Mouse (Mus musculus) forelimb bud, embryonic 11.5 days (tissue): ENCODE measurements around the gene Slc16a10.
A peak's percentile ranks its signal among the peaks of the same experiment; 100 is the strongest.

Experiments
- DNase-seq: peaks from one replicate; pipeline ENCODE4 v3.0.0-alpha.2; 2012; ENCODE audit warnings: low read depth, low spot score

Slc16a10 gene

DNA sequence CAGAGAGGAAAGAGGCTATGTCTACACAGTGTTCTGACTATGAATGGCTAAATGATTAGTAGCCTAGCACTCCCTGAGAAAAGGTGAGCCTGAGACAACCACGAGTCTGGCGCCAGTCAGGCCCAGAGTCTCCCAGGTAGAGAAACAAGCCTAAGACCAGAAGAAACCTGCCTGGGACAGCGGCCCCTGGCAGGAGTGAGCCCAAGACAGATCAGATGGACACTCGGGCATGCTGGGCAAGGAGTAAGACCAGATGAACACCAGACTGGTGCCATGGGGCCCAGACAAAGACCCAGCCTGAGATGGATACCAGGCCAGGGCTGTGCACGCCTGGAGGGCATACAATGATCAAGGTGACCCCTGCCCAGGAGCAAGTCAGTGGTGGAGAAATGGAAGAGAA lies 32.5 kb downstream of the Slc16a10 start:
- no peak for DNase-seq

DNA sequence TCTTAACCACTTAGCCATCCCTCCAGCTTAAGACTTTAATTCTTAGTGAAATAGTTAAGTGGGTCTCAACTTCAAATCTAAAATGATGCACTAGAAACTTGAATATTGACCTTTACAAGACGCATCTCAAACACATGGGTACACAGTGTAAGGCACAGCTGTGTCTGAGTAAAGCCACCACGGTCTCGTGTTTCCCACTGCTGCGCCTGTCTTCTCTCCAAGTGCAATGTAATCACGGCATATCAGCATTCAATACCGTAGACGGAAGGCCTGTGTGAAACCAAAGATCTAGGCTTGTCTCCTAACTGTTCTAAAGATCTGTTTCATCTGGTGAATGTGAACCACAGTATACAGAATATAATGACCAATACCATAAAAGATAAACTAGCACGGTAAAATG lies 33.1 kb downstream of the Slc16a10 start:
- no peak for DNase-seq

GRCm38 (mm10) chr10:40107995-40108394 lies 34.1 kb downstream of the Slc16a10 start:
- no peak for DNase-seq

DNA sequence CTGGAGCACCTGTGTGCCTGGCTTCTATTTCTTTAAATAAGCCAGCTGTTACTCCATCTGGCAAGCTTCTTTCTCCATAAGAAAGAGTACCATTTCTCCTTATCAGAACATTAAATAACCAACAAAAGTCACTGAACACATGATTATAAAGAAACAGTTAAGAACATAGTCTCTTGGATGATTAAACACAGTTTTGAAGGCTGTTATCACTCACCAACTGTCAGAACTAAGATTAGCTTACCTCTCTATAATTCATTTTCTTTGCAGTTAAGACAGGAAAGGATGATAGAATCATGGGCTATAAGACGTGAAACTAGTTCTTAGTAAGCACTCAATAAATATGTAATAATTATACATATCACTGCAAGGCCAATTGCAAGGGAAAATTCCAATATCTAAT lies 36.9 kb downstream of the Slc16a10 start:
- DNase-seq: no peak

- DNase-seq: no peak
Observed at GRCm38 (mm10) chr10:40103790-40104189, 38.3 kb downstream of the Slc16a10 start.

GRCm38 (mm10) chr10:40102986-40103385 lies 39.1 kb downstream of the Slc16a10 start:
- DNase-seq: no peak

GRCm38 (mm10) chr10:40102166-40102565 lies 39.9 kb downstream of the Slc16a10 start:
- DNase-seq: no peak

DNA sequence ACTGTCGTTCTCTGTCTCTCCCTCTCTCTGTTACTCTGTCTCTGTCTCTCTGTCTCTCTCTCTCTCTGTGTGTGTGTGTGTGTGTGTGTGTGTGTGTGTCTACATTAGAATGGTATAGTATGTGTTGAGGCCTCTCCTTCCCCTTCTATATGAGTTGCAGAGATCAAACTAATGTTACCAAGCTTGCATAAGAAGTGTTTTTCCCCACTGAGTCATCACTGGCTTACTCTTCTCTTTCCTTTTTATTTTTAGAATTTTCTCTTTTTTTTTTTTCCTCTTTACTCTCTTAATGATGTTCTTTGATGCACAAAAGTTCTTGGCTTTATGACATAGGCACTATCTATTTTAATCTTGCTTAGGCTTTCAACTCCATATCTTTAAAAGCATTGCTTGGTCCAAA lies 43.6 kb downstream of the Slc16a10 start:
- DNase-seq: no peak

GRCm38 (mm10) chr10:40097519-40097918 lies 44.5 kb downstream of the Slc16a10 start:
- no peak for DNase-seq

DNA sequence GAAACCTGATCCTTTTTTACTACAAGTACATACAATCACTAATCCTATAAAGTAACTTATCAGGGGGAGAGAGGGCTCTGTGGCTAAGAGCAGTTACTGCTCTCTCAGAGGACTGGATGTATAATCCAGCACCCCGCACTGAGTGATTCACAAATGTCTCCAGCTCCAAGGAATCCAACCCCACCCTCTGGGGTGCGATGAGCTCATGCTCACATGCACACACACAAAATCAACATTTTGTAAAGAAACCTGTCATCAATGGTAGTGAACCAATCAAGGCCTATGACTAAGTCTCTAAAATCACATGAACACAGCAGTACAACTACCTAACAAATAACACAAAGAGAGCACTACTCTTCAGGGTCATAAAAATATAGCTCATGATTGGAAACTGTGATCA lies 47.3 kb downstream of the Slc16a10 start:
- DNase-seq: no peak

GRCm38 (mm10) chr10:40093526-40093925 lies 48.5 kb downstream of the Slc16a10 start:
- no peak for DNase-seq

DNA sequence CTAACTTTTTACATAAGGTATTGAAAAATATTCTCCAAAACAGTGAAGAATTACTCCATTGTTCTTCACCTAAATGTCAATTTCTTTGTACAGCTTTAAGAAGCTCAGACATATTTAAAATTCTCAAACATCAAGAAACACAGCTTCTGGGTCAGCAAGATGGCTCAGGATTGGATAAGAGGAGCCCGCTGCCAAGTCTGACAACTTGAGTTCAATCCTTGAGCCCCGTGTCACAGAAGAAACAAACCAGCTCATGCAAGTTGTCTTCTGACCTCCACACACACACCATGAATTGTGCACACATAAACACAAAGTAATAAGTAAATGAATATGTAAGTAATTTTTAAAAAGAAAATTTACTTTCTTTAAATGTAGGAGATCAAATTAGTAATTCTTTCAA lies 50.6 kb downstream of the Slc16a10 start:
- DNase-seq: no peak

- peak; percentile 39 for DNase-seq
Observed at GRCm38 (mm10) chr10:40090504-40091428, 51.3 kb downstream of the Slc16a10 start.

- DNase-seq: no peak
Observed at GRCm38 (mm10) chr10:40084332-40085093, 57.5 kb downstream of the Slc16a10 start.

DNA sequence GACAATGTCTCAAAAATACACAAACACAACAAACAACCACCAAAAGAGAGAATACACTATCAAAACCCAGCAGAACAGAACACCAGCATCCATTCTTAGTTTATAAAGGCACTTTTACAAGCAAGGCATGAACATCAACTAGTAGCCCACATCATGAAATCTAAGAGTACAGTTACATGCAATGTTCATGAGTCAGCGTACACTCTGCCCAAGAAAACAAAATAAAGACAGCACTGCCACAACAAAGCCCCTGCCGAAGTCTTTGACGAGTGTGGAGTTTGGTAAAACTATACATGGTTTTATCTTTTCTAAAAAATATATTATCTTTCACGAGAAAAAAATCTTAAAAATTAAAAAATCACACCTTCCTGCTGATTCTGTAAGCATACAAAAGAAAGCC lies 58.5 kb downstream of the Slc16a10 start:
- no peak for DNase-seq

GRCm38 (mm10) chr10:40082668-40083067 lies 59.4 kb downstream of the Slc16a10 start:
- no peak for DNase-seq

GRCm38 (mm10) chr10:40080533-40080932 lies 61.5 kb downstream of the Slc16a10 start:
- no peak for DNase-seq

- DNase-seq: no peak
Observed at GRCm38 (mm10) chr10:40079256-40079655, 62.8 kb downstream of the Slc16a10 start.

- no peak for DNase-seq
Observed at GRCm38 (mm10) chr10:40077960-40078353, 64.1 kb downstream of the Slc16a10 start.

- no peak for DNase-seq
Observed at GRCm38 (mm10) chr10:40077346-40077959, 64.6 kb downstream of the Slc16a10 start.

DNA sequence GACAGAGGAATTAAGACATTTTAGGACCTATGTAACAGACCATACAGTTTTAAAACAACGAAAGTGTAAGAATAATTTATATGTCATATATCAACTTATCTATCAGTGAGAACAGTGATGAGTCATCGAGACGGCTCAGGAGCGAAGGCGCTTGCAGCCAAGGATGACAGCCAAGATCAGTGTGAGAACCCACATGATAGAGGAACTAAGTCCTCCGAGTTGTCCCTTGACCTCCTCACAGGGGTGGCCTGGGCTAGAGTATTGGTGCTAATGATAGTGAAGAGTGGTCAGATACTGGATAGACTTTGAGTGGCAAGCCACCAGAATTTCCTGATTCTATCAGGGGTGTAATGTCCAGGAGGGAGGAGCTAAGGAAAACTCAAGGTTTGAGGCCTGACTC lies 68.5 kb downstream of the Slc16a10 start:
- no peak for DNase-seq

DNA sequence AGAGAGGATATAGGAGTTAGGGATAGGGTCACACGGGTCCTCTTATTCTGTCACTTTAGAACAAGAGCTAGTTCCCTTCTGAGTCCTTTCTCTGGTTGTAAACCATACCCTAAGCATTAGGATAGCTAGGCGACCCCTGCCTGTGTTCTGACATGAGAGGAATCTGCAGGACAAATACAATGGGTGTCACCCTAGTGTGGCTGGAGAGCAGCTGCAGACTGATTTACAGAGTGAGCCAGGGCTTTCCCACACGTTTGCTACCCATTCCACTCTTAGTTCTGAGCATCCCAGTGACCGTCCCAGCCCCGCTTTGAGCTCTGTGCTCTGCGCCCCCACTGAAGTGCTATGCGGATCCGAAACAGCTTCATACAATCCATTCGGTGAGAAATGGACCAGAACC lies 71.4 kb downstream of the Slc16a10 start:
- no peak for DNase-seq
